Mouse (Mus musculus) cerebellum, adult 18-20 months (tissue): ENCODE measurements around the gene Eif3b.
A peak's percentile ranks its signal among the peaks of the same experiment; 100 is the strongest.

Experiments
- DNase-seq, 2 experiments: peaks; one replicate each; pipeline ENCODE4 v3.0.0; 2021

Eif3b gene

DNA sequence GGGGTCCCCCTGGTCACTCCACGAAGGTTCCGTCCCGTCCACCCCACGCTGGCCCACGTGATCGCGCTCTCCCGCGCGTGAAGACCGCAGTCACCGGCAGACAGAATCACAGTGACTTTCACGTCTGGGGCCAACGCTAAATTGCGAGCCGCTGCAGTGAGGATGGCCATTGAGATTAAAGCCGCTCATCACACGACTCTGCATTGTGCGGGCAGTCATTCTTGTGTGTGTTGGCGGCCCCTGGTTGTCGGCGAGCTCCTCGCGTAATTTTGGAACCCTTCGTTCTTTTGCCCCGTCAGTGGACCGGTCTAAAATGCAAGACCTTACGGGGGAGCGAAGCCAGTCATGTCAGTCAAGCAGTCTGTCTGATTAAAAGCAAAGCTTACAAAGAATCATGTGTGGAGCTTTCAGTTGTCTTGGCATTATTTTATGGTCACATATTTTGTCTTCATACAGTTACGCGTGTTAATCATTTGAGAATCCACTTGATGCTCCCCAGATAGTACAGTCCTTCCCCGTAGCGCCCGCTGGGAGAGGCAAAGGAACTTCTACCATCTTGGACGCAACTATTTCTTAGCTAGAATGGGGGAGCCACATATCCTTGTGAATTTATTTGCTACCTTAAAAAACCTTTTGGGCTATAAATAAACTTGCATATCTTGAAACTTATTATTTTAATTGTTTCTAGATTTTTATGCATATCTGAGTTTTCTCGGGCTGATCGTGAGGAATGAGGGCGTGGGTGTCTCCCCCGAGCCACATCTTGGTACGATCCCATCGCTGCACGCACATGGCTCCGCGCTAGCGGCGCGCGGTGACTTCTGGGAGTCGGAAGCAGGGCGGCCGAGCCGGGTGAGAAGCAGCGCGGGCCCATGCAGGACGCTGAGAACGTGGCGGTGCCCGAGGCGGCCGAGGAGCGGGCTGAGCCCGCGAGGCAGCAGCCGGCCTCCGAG lies at the start of gene Eif3b:
TSS of gene Eif3b (plus strand) at position 840 of the 953 bp plus-strand sequence.
- DNase-seq, result peak; percentile 90 to 94

DNA sequence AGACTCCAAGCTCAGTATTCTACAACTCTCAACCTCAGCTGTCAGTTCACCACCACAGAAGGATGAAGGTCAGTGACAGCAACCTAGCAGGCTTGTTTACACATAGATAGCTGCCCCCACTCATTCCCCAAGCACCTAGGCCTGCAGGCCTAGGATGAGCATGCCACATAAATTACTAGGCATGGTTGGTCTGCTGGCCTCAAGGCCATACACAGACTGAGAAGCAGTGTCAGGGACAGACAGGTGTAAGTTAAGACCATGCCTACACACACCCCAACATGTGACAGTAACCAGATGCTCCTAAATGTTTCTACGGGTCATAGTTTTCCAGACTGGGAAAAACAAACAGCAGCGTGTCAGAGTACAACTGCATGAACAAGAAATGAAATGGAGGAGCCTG lies 49.7 kb upstream of the Eif3b start:
- no peak for DNase-seq

DNA sequence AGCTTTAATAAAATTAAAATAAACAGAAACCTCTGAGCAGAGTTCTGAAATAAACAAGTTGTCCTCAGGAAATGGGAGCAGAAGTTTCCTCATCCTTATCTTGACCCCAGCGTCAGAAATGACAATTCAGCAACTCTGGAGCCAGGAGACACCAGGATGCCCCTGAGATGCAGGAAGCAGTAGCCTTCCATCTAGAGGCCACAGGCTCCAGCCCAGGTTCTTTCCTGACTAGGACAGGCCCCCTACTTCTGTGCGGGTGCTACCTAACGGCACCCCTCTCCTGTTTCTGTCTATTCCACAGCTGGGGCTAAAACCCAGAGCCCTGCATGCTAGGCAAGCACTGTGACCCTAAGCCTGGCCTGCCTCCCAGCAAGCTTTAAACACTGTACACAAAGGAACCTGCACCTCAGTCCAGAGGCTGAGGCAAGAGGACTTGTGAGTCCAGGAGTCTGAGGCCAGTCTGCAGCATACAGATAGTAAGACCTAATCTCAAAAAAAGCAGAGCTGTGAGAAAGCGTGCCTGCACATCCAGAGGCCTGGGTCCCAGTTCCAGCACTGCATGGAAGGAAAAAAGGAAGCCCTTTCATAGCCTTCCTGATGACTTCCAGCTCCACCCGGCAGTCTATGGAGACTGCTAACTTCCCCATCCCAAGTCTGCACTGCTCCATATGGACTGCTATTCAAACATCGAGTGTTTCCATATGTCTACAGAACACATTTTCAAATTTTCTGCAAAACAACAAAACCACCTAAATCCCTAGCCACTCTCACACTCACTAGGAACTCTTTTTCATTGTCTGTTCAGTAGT lies 48.5 kb upstream of the Eif3b start:
- DNase-seq, result no peak

- no peak for DNase-seq
Observed at GRCm38 (mm10) chr5:140371671-140372070, 47.5 kb upstream of the Eif3b start.

DNA sequence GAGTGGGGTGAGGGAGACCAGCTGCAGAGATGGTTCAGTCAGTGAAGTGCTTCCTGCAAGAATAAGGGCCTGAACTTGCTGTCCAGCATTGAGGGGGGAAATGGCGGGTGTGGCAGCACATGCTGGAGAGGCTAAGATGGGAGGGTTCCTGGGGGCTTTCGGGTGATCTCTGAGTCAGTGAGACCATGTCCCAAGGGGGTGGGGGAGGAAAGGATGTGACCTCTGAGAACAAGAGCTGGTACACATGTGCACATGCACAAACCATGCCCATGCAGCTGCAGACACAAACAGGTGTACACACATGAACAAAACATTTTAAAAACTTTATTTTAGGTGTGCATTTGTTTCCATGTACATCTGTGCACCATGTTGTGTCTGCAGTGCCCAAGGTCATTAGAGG lies 45.4 kb upstream of the Eif3b start:
- no peak for DNase-seq

GRCm38 (mm10) chr5:140374226-140374625 lies 44.9 kb upstream of the Eif3b start:
- DNase-seq, result no peak

GRCm38 (mm10) chr5:140375249-140375829 lies 43.8 kb upstream of the Eif3b start:
- DNase-seq, result no peak

DNA sequence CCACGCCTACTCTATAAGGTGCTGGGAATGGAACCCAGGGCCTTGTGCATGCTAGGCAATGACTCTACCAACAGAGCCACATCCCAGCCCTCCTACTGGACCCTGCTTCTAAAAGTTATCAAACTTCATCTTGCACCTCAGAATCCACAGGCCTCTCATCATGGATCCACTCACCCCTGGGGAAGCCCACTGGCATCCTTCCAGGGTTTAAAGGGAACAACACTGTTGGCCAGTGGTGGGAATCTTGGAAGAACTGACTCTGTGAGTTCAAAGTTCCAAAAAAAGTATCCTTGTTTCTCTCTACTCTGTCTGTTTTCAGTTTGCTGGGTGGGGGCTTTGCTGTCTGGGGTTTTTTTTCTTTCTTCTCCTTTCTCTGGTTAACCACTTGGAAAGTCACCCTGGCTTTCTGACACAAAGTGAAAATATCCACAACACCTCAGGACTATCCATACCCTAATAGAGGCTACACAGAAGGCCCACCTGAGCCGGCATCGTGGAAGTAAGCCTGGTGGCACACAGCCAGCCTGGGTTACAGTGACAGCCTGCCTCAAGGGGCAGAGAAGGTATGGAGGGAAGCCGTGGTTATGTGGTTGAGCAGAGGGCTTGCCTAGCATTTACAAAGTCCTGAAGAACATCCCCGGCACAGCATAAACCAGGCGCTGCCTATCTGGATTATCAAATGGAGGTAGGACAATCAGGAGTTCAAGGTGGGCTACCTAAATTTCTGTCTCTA lies 40.8 kb upstream of the Eif3b start:
- DNase-seq, result no peak

DNA sequence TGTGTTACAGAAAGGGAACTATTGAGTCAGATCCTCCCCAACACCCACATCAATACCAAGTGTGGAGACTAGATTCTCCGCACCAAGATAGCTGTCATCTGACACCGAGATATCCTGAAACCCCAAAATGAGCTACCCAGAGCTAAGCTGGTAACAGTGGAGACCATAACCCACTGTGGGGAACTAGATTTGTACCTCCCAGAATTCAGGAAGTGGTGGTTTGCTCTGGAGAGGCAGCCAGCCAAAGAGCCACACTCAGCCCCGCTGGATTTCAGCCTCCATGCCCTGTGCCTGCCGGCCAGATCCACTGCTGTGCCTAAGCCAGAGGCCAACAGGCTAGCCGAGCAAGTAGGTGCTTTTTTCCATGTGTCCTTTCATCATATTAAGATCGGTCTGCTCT lies 39.8 kb upstream of the Eif3b start:
- no peak for DNase-seq

DNA sequence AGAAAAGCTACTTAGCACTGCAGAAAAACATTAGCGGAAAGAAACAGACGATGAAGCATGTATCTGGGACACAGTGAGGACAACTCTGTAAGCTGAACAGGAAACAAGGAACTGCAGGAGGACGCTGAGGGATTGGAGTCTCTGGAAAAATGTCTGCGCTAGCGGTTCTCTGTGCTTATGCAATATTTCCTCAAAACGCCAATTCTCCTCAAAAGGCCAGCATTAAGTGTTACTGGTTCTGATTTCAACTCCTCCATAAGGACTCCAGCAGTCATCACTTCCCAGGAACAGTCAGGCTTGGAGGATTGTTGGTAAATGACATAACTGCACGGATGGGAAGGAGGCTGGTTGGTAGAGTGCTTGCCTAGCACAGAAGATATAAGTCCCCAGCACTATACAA lies 38.0 kb upstream of the Eif3b start:
- DNase-seq, result no peak

GRCm38 (mm10) chr5:140382688-140383087 lies 36.4 kb upstream of the Eif3b start:
- DNase-seq, result no peak

DNA sequence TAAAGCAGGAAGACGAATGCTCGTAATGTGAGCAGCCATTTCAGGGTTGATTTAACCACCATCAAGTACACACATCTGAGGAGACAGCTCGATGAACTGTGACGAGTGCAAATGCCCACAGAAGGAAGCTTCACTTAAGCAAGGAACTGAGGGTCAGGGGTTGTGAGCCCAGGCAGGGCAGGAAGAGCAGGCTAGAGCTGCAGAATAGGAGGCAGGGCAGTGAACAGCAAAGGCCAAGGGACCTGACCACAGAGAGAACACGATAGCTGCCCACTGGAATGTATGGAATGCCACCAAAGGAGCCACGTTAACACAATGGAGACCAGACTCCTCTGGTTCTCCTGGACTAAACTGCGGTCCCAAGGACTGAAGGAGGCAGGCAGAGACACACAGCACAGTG lies 35.6 kb upstream of the Eif3b start:
- DNase-seq, result no peak

DNA sequence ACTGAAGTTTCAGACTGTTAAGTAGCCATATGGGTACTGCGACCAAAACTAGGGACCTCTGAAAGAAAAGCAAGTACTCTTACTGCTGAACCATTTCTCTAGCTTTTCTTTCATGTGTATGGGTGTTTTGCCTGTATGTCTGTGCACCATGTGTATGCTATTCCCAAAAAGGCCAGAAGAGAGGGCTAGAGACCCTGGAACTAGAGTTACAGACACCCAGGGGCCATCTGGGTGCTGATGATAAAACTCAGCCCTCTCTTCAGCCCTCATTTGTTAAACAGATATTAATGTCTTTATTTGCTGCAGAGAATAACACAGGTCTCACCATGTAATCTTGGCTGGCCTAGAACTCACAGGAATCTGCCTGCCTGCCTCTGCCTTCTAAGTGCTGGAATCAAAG lies 34.7 kb upstream of the Eif3b start:
- no peak for DNase-seq

DNA sequence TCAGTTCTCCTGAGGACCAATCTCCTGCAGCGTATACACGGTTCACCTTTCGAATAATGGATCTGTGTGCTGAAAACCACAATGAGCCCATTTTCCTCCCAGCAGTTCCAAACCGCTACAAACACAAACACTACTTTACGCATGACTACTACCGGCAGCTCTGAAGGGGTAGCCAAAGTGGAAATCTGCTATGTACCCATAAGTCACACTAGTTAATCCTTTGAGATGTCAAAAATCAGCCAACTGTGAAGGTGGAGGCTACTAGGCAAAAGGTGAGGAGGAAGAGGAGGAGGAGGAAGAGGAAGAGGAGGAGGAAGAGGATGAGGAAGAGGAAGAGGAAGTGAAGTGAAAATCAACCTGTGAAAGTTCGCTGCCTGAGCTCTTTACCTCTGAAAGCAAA lies 31.9 kb upstream of the Eif3b start:
- DNase-seq, result no peak

DNA sequence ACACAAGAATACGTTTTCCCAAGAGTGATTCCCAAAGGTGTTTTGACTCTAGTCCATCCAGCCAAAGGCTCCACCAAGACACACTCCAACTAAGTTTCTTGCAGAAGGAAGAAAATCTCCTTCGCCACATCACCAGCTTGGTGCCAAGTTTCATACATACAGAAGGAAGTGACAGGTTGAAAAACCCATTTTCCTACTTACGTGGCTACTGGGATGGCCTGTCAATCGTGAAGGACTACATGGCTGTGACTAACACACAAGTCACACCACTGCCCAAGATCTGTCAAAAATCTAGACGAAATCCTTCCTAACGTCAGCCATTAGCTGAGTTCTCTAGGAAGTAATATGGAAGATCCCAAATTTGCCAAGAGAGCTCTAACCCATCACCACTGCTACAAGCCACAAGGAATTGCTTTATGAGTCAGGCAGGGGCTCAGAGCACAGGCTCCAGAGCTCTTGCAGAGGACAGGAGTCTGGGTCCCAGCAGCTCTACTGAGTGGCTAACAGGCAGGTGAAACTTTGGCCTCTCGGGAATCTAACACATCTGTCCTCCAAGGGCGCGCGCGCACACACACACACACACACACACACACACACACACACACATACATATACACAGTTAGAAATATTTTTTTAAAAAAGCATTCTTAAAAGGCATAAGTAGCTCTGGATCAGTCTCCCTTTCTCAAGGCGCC lies 31.2 kb upstream of the Eif3b start:
- DNase-seq, result no peak

GRCm38 (mm10) chr5:140388588-140389576 lies 30.2 kb upstream of the Eif3b start, which contains the start of gene Snx8:
TSS of gene Snx8 (minus strand) at chr5:140389262.
- peak; percentile 91 to 95 for DNase-seq

DNA sequence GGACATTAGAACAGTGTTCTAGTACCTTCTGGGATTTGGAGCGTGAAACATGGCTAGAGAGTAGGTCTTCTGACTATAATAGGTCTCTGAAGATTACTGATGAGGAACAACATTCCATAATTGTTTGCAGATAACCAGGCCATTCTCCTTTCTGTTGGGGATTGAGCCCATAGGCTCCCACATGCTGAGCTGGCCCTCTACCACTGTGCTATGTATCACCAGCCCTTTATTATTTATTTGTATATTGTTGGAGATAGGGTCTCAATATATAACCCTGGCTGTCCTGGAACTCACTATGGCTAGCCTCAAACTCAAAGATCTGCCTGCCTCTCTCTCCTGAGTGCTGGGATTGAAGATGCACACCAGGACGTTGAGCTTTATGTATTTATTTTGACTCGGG lies 29.5 kb upstream of the Eif3b start:
- no peak for DNase-seq

GRCm38 (mm10) chr5:140391435-140391834 lies 27.7 kb upstream of the Eif3b start:
- DNase-seq, result no peak

GRCm38 (mm10) chr5:140391981-140392380 lies 27.1 kb upstream of the Eif3b start:
- no peak for DNase-seq

DNA sequence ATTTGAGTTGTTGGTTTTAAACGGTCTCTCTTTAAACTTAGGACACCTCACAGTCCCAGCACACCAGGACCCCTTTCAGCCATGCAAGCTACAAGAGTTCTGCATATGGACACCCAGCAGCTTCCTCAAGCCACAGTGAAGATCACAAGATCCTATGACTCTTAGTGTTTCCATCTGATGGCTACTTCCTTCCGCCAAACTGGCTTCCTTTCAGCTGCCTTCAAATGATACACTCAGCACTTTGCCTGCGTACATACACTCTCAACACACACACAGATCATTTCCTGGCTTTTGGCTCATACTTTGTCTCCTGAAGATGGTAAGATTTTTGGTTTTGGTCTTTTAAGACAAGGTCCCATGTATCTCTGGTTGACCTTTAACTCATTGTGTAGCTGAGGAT lies 26.4 kb upstream of the Eif3b start:
- DNase-seq, result no peak
